Mouse (Mus musculus): ENCODE measurements around the gene Spns2.

The Spns2 gene

DNA sequence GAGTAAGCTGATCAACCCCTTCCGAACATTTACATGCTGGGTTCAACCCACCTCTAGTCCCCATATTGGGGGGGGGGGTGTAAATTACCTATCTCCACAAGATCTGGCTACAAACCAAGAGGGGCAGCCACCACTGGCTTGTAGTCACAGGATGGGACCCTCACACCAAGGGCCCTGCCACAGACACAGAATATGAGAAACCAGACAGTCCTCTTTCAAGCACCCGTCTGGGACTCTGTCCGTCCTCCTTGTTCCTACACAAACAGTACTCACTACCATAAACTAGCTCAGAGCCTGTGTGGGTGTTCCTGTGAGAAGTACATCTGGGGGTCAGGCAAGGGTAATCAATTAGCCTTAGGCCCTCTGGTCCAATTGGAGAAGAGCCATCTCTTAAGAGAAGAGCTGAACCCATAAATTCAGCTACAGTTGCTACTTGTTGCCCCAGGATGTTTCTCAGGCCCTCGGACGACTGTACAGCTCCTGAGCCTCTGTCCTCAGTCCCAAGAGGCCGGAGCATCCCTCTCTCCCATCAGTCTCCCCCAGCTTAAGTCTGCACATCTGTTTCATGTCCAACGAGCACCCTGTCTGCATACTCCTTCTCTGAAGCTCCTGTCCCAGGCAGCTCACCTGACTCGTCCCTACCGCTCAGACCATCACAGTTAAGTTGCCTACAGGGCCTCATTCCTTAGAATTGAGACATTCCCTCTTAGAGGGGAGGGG lies 81.1 kb downstream of the Spns2 start:
- no peak for DNase-seq

DNA sequence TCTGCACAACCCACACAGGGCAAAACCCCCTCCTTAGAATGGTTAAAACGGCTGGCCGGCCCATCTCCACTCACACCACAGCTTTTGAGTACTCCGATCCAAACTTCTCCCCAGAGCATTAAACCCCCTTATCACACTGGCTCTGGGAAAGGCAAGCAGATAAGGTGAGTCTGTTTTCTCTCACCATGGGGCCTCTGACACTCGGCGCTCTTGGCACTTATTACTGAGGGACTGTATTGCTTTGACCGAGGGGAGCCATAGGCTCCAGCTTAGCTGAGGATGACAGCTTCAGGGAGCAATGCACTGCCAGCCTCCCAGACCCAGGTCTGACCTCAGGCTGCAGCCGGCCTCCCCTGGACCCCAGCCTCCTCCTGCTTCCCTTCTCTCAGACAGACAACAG lies 82.1 kb downstream of the Spns2 start:
- DNase-seq, result no peak

DNA sequence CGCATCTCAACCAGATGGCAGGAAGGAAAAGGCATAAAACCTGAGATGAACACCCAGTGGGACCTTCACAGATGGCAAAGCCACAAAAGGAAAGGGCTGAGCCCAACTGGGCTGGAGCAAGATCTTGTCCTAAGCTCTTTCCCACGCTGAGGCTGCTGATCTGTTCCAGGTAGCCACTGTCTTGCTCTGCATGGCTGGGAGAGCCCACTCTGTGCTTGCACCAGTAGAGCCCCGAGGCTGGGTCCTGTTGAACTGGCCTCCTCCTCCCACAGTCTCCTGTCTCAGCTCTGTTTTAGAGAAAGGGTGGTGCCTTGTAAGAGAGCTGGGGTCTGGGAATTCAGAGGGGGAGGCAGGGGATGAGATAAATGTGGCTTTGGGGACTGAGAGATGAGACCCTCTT lies 82.6 kb downstream of the Spns2 start:
- DNase-seq, result no peak

DNA sequence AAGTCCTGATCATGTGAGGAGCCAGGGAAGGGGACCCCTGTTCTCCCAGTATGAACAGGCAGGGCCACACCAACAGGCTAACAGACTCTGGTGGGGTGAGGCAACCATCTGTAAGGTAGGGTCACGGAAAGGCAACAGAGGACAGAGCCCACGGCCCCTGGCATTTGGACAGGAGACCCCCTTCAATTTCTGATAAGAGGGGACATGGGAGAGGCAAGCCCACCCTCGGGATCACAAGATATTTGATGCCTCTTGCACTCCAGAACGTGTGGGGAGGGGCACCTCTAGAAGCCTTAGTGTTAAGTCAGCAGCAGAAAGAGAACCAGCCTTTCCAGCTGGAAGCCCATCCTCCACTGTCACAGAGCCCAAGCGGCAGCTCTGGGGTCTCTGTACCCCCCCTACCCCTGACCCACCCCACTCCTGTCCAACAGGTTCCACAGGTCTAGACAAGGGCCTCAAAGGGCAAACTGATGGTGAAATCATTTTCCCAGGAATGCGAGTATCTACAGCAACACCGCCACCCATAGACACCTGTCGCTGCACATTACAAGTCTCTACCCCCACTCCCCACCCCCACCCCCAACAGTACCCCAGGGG lies 83.5 kb downstream of the Spns2 start:
- no peak for DNase-seq

GRCm38 (mm10) chr11:72405532-72405931 lies 84.2 kb downstream of the Spns2 start:
- DNase-seq, result no peak

- DNase-seq, result no peak
These were observed 86.7 kb downstream of the Spns2 start for GRCm38 (mm10) chr11:72402969-72403368.

- DNase-seq, result no peak
These were observed 87.7 kb downstream of the Spns2 start for GRCm38 (mm10) chr11:72402017-72402416.
